Mouse (Mus musculus): ENCODE results near the gene Tyw1.
"Not testable (repeated sequence)": the region's sequence is repeated elsewhere in the genome, so short reads cannot be mapped to it uniquely, and the experiment has no call there.

- TF ChIP-seq MEF2A (IDR thresholded peaks at IDR 0.05; ENCODE audit: borderline replicate concordance, low read depth, low read length); POLR2AphosphoS2 (IDR thresholded peaks at IDR 0.05; ENCODE audit: low read depth, low read length); KAT2A (IDR thresholded peaks at IDR 0.05; ENCODE audit: insufficient replicate concordance, low read length): not testable (repeated sequence)
Measured at GRCm38 (mm10) chr5:130255799-130256525, 543 bp downstream of the Tyw1 start.
